Mouse (Mus musculus) G1E (cell line): ENCODE measurements at regions not wholly inside any gene's neighbourhood (a gene's known extent, or its start where the extent isn't known, plus 50 kb on each side); places are given as distances from the start of the nearest gene placed in this dataset.

Experiments
- CTCF ChIP-seq: IDR thresholded peaks from 2 replicates; pipeline ENCODE4 v1.5.1; 2012; ENCODE audit warnings: low read depth, low read length, inconsistent platforms, mixed read lengths
- GATA1 ChIP-seq: IDR thresholded peaks from 2 replicates; pipeline ENCODE4 v1.6.1; 2012; ENCODE audit warnings: borderline replicate concordance, low read length, inconsistent platforms, mixed read lengths
- GATA2 ChIP-seq: IDR thresholded peaks from 2 replicates; pipeline ENCODE4 v1.6.1; 2012; ENCODE audit warnings: low read depth, low read length, inconsistent platforms, borderline replicate concordance
- POLR2AphosphoS5 ChIP-seq: IDR thresholded peaks from 2 replicates; pipeline ENCODE4 v1.6.1; 2012; ENCODE audit warnings: low read depth, low read length, inconsistent platforms; ENCODE audit not compliant: insufficient replicate concordance
- TAL1 ChIP-seq: conservative IDR thresholded peaks from 2 replicates; pipeline ENCODE4 v1.6.1; 2012; ENCODE audit warnings: low read depth, low read length, inconsistent platforms, mixed read lengths

- TF ChIP-seq CTCF (no peak), GATA1 (no peak), POLR2AphosphoS5 (no peak), TAL1 (no peak), GATA2 (no peak)
Measured at GRCm38 (mm10) chr7:83037714-83038113, 170.6 kb downstream of the Mex3b start.
